Mouse (Mus musculus) adrenal gland, postnatal 4 days (tissue): Measurements from ENCODE around the gene Serpinf2. TPM values are rescaled to one million over a fixed set of nuclear protein-coding genes. Genes with fewer than 3 reads are reported as not detected.

Source experiments
- DNase-seq, 2 experiments: peaks; one replicate each; pipeline ENCODE4 v3.0.0; 2021 to 2022; ENCODE audit warnings: low spot score in 2 of 2, mixed read lengths in 2 of 2
- long read RNA-seq, 2 experiments: library from polyadenylated mRNA; stranded (forward); transcript quantifications; one replicate each; pipeline ENCODE4 v2.0.0; 2021
- total RNA-seq, 2 experiments: library from RNA; stranded (reverse); gene quantifications; 2 replicates each; pipeline ENCODE4 v1.2.3; 2021

Serpinf2 gene
- 100 to 1,000 TPM in 1 of 2 experiments, 10 to 100 TPM in 1; 12.4 to 127 TPM for total RNA-seq
- long read RNA-seq, experiment 1, transcript Serpinf2-201 (10 exons, 2,192 nt), result major isoform, 154 of 191 reads
- long read RNA-seq, experiment 1, partial matches to known transcripts, result 13 of 191 reads
- long read RNA-seq, experiment 1, other reads (novel, unspliced or antisense), result 23 of 191 reads
- long read RNA-seq, experiment 2, transcript Serpinf2-201 (10 exons, 2,192 nt), result major isoform, 19 of 21 reads
- long read RNA-seq, experiment 2, partial matches to known transcripts, result 2 of 21 reads
- long read RNA-seq, experiment 2, other reads (novel, unspliced or antisense), result 0 of 21 reads

DNA sequence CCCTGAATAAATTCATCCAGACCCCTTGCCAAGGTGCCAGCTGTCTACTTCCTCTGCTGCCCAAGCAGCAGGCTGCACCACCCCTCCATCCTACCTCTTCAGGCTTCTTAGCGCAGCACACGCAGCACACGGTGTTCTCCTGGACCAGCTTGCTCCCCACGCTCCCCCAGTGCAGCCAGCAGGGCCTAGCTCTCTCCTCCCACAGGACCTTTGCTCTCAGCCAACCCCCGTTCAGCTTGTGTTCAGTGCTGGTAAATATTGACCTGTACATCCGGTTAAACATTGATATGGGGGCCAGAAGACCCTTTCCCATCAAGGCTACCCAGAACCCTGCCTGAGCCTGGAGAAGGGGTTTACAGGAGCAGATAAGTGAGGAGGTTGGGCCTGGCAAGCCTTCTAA, at the start of gene Serpinf2:
Gene Serpinf2, minus strand, starts transcription at position 229 of the 400 bp plus-strand sequence.
- no peak for DNase-seq

DNA sequence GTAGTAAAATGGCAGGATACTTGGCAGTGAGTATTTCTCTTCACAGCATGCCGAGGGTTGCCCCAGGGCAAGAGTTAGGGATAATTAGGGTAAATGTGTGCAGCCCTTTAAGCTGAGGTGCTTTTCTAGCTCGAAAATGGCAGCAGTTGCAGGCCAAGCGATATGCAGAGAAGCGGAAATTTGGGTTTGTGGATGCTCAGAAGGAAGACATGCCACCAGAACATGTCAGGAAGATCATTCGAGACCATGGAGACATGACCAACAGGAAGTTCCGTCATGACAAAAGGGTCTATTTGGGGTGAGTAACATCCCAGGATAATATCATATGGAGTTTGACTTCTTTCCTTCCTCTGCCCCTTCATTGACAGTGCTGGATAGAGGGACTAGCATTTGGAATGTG, 48.1 kb upstream of the Serpinf2 start:
- no peak for DNase-seq

DNA sequence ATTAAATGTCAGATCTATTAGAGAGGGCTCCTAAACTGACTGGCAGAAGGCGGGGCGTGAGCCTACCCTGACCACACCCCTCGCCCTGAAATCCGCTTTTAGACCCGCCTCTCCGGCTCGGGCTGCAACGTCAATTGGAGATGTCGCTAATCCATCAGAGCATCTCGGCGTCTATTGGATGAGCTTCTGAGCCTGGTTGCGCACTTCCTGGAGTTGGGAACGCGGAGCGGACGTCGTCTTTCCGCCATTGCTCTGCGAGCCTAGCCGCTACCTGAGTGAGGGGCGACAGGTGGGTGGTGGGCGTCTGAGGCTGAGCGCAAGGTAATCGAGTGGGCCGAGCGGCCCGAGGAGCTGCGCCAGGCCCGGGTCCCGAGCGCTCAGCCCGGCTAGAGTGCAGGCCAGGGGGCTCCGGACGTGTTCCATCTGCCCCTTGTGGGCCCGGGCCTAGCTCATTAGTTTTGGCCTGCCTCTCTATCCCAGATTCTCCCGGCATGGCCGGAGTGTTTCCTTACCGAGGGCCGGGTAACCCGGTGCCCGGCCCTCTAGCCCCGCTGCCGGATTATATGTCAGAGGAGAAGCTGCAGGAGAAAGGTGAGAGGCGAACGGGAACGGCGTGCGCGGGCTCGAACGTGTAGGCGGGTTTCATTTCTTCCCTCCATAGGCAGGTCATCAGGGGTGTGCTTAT, 47.4 kb upstream of the Serpinf2 start, which contains the start of gene Prpf8:
Gene Prpf8, plus strand, starts transcription at position 216 of the 685 bp plus-strand sequence.
- peak; percentile 87 to 90 for DNase-seq

DNA sequence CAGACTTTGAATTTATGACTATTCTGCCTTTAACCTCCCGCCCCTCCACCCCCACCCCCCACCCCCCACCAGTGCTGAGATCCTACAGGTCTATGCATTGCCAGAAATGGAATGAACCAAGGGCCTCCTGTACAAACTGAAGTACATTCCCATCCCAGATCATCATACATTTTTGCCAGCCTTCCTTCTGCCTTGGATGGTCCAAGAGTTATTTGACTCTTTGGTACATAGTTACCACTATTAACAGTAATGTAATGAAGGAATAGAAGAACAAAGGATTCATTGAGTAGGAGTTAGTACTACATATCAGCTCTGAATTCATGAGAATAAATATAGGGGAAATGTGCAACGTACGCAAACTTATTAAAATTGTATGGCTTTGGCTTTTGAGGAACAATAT, 46.8 kb upstream of the Serpinf2 start:
- DNase-seq, result no peak

DNA sequence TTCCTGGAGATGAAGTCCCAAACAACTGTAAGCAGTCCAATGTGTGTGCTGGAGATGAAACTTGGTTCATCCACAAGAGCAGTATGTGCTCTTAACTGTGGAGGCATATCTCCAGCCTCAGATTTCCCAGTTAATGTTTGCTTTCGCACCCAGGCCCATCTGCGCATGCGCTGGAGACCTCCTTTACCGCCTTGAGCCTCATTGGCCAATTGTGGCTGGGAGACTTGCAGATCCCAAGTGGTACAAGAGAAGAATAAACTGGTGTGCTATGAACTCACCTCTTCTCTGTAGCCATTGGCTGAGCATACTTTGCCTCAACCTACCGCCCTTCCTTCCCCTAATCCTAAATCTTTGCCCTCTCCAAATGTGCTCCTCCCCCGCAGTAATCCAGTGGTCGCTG, 34.0 kb upstream of the Serpinf2 start:
- DNase-seq, result no peak

DNA sequence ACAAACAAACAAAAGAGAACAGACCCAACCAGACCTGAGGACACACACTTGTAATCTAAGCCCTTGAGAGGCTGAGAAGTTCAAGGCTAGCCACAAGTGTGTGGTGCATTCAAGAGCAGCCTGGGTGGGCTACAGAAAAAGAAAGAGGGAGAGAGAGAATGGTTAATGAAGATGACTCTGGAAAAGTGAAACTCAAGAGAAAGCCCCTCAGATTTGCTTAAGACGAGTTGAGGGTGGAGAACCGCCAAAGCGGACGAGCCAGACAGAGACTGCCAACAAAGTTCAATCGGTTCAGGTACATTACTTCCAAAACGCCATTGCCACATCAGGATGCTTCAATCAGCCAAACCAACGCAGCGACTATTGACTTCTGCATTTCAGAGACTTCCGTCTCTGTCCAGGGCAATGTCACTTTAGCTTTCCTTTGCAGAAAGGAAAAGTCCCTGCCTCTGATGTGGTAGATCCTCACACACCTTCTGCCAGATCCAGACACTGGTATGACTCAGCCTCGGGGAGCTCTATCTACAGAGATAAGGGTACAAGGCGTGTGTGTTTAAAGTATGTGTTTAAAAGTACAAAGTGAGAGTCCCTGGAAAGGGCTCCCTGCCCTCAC, 33.2 kb upstream of the Serpinf2 start:
- no peak for DNase-seq

DNA sequence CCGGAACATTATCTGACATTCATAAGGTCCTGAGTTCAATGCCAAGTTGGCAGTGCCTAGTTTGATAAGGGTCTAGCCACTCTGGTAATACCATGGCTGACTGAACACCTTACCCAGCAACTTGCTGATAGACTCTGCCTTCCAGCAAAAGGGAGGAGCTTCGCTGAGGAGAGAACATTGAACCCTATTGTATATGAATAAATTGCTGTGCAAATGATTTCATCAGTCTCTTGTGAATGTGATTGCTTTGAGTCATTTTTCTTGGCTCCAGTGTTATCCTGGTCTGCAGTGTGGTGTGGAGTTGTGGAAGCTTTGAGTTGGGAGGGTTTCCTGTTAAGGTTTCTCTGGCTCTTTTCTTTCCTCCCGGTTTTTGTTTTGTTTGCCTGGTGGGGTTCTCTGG, 31.3 kb upstream of the Serpinf2 start:
- no peak for DNase-seq

DNA sequence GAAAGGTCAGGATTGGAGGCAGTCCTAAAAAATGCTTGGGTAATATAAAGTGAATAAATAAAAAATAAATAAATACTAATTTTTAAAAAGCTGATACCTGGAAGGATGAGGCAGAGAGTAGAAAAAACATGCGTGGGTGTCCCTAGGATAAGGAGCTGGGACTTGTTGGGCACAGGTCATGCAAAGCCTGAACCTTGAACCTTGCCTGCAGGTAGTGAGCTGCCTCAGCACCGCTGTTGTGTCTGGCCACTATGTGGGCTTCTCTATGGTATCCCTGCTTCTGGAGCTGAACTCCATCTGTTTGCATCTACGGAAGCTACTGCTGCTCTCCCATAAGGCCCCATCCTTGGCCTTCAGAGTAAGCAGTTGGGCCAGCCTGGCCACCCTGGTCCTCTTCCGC, 29.9 kb upstream of the Serpinf2 start:
- no peak for DNase-seq

DNA sequence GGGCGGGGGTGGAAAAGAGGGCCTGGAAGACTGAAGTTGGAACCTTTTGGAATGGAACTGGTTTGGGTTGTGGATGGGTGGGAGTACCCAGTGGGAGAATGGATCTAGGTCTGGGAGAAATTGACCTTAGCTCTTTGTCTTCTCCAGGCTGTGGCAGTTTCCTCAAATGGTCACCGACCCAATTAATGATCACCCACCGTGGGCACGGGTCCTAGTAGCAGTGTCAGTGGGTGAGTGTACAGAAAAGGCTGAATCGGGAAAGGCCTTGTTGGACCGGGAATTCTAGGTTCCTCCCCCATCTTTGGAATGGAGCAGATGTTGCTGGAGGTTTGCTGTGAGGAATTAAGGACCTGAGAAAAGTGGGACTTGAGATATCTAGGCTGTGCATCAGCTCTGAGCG, 29.0 kb upstream of the Serpinf2 start:
- no peak for DNase-seq

DNA sequence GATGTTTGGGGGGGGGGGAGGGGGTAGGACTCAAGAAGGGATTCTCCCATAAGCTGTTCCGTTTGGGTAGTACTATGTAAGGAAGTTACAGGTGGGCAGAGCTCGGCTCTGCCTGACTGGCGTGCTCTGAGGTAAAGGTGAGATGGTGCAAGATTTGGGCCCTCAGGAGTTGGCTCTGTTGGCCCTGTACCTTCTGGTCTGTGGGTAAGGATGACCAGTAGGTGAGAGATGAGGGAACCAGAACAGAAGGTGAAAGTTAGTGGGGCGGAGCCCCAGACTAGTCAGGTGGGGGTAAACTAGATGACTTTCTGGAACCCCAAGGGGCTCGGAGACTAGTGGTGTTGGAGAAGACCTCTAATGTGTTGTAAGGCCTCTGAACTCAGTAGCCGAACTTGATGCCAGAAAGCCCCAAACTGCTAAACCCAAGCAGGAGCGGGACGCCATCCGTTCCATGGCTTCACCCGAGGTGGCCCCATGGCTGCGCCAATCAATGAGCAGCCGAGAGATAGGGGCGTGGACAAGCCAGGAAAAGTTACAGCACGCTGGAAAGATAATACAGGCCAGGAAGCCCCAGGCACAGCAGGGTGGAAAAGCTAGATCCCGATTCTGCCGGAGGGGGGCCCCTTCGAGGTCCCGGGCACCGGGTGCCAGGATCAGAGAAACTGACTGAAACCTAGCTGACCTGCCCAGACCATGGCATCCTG, 28.3 kb upstream of the Serpinf2 start:
- DNase-seq, result peak in 1 of 2 experiments; percentile 58

DNA sequence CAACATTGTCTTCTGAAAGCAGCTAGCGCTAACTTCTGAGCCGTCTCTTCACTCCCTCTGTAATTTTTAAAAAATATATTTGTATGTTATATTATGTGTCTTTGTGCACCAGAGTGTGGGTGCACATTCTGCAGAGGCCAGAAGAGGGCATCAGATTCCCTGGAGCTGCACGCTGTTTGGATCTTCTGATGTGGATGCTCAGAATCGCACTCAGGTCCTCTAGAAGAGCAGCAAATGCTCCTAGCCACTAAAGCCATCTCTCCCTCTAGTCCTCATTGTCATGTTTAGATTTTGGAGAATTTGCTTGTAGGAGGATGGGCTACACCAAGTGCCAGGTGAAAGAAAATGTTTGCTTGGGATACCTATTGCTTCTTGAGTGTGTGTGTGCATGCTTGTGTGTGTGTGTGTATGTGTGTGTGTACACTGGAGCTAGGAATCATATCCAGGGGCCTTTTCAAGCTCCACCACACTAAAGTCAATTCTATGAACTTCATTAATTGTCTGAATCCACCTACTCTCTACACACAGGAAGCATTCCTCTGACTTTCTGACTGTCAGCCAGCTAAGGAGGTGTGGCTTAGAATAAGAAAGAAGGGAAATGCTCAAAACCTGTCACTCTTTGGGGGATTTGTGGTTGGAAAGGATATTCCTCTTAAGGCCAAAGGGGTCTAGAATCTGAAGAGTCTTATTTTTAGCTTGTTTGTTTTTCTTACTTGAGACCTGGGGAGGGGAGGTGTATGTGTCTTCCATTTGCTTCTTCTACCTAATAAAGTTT, 27.5 kb upstream of the Serpinf2 start:
- DNase-seq, result no peak

DNA sequence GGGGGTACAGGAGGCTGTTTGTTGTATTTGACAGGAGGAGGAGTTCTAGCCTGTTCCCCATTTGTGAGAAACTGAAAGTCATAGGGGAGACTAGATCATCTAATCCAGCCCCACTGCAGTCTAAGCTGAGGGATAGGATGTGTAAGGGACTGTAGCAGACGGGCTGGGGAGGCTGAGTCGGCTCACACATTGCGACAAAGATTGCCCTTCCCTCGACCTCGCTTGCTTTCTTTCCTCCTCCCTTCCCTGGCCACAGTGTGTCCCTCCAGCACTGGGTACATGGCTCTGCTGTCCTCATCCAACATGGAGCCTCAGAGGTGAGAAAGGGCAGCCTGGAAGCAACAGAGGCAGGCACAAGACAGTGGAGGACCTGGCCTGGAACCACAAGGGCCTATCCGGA, 25.7 kb upstream of the Serpinf2 start:
- DNase-seq, result no peak

DNA sequence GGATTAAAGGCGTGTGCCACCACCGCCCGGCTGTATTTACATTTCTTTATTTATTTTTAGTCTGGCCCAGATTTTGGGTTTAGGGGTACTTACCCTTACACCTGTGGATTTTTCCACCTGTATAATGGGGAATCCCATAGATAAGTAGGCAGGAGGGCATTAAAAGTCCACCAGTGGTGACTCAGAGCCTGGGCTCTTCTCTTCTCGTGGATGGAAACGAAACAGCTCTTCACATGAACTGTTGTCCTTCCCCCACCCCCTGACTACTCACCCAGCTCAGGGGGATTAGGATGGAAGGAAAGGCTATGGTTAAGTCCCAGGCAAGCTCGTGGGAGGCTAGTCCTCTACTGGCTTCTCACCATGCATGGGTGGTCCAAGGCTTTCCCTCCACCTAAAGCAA, 25.0 kb upstream of the Serpinf2 start:
- no peak for DNase-seq

DNA sequence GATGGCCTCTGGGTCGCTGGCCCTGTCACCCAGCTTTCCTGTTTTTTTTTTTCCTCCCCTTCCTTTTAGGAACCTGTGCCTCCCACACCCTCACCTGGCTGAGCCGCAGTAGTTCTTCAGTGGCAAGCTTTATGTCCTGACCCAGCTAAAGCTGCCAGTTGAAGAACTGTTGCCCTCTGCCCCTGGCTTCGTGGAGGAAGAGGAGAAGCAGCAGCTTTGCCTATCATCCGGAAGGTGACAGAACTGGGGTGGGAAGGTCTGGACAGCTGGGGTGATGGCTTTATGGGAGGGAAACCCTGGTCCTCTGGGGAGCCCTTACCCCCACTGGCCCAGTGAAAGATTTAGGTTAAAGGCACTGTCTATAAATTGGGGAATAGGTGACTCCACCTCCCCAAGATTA, 24.2 kb upstream of the Serpinf2 start:
- no peak for DNase-seq

DNA sequence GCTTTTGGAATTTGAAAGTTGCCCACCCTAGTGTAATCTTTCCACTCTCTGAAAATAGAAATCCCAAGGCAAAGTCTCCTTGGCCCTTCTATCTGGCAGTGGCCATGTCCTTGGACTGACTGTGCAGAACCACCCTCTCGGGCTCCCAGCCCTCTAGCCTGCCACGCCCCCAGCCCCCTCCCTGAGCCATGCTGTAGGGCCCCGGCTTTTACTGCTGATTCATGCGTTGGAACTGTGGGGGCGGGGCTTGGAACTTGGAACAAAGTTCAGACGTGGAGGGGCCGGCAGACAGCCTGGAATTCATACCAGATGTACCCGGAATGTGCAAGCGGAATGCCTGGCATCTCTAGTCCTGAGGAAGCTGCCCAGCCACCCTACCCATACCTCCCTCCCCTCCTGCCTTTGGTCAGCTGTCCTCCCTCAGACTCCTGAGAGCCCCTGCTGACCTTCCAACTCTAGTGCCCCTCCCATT, 23.5 kb upstream of the Serpinf2 start:
- DNase-seq, result peak; percentile 78 to 91

DNA sequence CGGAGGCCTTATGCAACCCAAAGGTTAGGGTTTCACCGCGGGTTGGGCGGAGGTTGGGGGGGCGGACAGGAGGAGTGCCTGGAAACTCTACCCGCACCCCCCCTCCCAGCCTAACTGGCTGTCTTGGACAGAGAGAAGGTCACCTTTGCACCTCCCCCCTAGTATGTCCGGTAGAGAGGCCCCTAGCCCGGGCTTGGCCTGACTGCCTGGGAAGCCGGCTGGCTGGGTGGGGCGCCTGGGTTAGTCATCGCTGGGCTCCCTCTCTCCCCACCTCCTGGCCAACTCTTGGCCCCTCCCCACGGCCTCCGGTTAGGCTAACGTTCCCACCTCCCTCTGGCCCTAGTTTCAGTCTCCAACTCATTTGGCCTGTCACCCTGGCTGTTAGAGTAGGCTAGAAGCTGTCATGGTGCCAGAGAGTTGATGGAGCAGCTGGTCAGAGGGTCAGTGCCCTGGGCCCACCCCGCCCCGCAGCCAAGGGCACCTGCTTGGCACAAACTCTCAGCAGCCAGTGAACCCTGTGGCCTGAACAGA, 22.9 kb upstream of the Serpinf2 start:
- DNase-seq, result peak in 1 of 2 experiments; percentile 73

DNA sequence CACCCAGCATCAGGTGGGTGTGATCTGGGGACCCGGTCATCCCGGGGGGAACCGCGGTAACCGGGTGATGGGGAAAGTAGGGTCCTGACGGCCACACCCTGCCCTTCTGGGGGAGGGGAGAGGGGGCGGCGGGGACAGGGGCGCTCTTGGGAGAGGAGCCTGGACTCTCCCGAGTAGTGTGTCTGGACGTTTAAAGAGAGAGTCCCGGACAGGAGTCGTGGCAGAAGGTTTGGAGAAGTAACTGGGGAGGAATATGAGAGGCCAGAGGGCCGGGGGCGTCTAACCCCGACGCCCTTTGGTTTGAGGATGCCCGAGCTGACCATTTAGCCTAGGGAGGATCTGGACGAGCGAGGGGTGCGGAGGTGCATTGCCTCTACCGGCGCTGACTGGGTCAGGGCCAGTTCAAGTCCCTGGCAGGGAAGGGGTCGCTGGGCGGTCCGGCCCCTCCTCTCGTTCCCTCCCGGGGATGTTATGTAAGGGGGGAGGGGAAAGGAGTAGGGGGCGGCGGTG, 22.4 kb upstream of the Serpinf2 start:
- no peak for DNase-seq

DNA sequence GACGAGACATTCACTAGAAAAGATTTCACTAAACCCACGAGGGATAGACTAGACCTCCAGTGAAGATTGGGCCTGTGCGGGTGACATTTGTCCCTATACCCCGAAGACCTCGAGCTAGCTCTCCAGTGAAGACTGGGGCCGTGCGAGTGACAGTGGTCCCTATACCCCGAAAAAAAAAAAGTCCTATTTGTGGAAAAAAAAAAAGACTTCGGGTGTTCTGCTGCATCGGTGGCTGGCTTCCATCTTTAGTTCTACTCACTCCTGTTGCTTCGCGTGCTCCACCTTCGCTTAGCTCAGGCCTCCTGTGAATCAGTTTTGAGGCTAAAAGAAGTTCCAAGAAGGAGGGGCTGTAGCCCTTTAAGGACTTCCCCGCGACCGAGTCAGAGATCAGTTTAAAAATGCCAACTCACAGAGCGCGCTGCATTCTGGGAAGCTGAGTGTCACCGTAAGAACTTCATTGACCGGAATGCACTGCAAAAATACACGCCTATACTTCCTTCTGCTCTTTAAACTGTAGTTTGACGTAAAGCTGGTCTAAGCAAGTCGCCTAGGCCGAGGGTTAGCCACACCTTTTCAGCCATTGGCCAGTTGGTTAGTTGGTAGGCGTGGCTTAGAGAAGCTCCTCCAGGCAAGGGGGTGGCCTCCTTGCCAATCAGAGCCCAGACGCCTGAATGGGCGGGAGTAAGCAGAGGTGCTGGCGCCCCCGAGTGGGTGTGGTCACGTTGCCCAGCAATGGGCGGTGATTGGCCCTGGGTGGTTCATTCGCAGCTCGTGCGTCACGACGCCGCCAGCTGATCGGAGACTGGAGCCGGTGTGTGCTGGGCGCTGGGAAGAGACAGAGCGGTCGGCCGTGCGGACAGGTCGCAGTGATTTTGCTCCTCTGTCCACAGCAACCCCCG, 21.7 kb upstream of the Serpinf2 start, which contains the start of gene Tlcd2:
Gene Tlcd2, plus strand, starts transcription at position 872 of the 899 bp plus-strand sequence.
- peak; percentile 91 to 98 for DNase-seq
